Mouse (Mus musculus) testis, postnatal 10 days (tissue): Measurements from ENCODE around the gene Bsg.

ENCODE experiments used
- DNase-seq: peaks from one replicate; pipeline ENCODE4 v3.0.0; 2021; ENCODE audit warnings: low spot score

The Bsg gene

GRCm38 (mm10) chr10:79704065-79704969, at the start of gene Bsg:
TSS of gene Bsg (plus strand) at chr10:79704491.
- peak; percentile 98 for DNase-seq

GRCm38 (mm10) chr10:79654946-79655395, 49.3 kb upstream of the Bsg start:
- DNase-seq: no peak

GRCm38 (mm10) chr10:79658829-79659228, 45.5 kb upstream of the Bsg start:
- no peak for DNase-seq

- no peak for DNase-seq
Measured at GRCm38 (mm10) chr10:79660298-79660697, 44.0 kb upstream of the Bsg start.

GRCm38 (mm10) chr10:79661861-79662260, 42.4 kb upstream of the Bsg start:
- DNase-seq: no peak

GRCm38 (mm10) chr10:79664131-79664665, 40.1 kb upstream of the Bsg start, which contains the start of gene Madcam1:
TSS of gene Madcam1 (plus strand) at chr10:79664559.
- DNase-seq: peak; percentile 89

GRCm38 (mm10) chr10:79665051-79665450, 39.2 kb upstream of the Bsg start:
- no peak for DNase-seq

- DNase-seq: no peak
Measured at GRCm38 (mm10) chr10:79666493-79666892, 37.8 kb upstream of the Bsg start.

- no peak for DNase-seq
Measured at GRCm38 (mm10) chr10:79668076-79668475, 36.2 kb upstream of the Bsg start.

- DNase-seq: peak; percentile 89
Measured at GRCm38 (mm10) chr10:79668771-79669575, 35.3 kb upstream of the Bsg start, which contains the start of gene Tpgs1. TSS of gene Tpgs1 (plus strand) at chr10:79669369.

GRCm38 (mm10) chr10:79669576-79670057, 34.7 kb upstream of the Bsg start:
- peak; percentile 87 for DNase-seq

GRCm38 (mm10) chr10:79670071-79670888, 34.0 kb upstream of the Bsg start:
- no peak for DNase-seq

GRCm38 (mm10) chr10:79671396-79672087, 32.7 kb upstream of the Bsg start:
- no peak for DNase-seq

- no peak for DNase-seq
Measured at GRCm38 (mm10) chr10:79672088-79672455, 32.2 kb upstream of the Bsg start.

- no peak for DNase-seq
Measured at GRCm38 (mm10) chr10:79673054-79673453, 31.2 kb upstream of the Bsg start.

GRCm38 (mm10) chr10:79675346-79676035, 28.8 kb upstream of the Bsg start:
- no peak for DNase-seq

GRCm38 (mm10) chr10:79680606-79681495, 23.4 kb upstream of the Bsg start:
- no peak for DNase-seq

- DNase-seq: peak; percentile 99
Measured at GRCm38 (mm10) chr10:79681591-79682245, 22.6 kb upstream of the Bsg start, which contains the start of gene Cdc34. TSS of gene Cdc34 (plus strand) at chr10:79682195.

- DNase-seq: peak; percentile 62
Measured at GRCm38 (mm10) chr10:79682551-79682915, 21.8 kb upstream of the Bsg start.
